Mouse (Mus musculus) thymus, postnatal 36 days (tissue): ENCODE measurements around the gene B9d2.

ENCODE experiments used
- DNase-seq, 2 experiments: peaks; one replicate each; pipeline ENCODE4 v3.0.0; 2022; ENCODE audit warnings: mixed read lengths in 2 of 2

B9d2 gene

GRCm38 (mm10) chr7:25680514-25681258 is at the start of gene B9d2:
B9d2 (plus strand) TSS chr7:25680780.
- DNase-seq: peak; percentile 96 to 99

- no peak for DNase-seq
Measured at GRCm38 (mm10) chr7:25632679-25633078, 47.9 kb upstream of the B9d2 start.

- DNase-seq: peak; percentile 44 to 64
Measured at GRCm38 (mm10) chr7:25636373-25636772, 44.2 kb upstream of the B9d2 start.

GRCm38 (mm10) chr7:25637099-25637498 is 43.5 kb upstream of the B9d2 start:
- DNase-seq: no peak

- no peak for DNase-seq
Measured at GRCm38 (mm10) chr7:25639754-25640153, 40.8 kb upstream of the B9d2 start.

GRCm38 (mm10) chr7:25644136-25644535 is 36.4 kb upstream of the B9d2 start:
- DNase-seq: no peak

- DNase-seq: no peak
Measured at GRCm38 (mm10) chr7:25644631-25645030, 35.9 kb upstream of the B9d2 start.

- peak; percentile 37 to 49 for DNase-seq
Measured at GRCm38 (mm10) chr7:25645074-25645473, 35.5 kb upstream of the B9d2 start.

- peak; percentile 80 to 87 for DNase-seq
Measured at GRCm38 (mm10) chr7:25647574-25648123, 32.9 kb upstream of the B9d2 start.

- DNase-seq: no peak
Measured at GRCm38 (mm10) chr7:25649839-25650238, 30.7 kb upstream of the B9d2 start.

- peak; percentile 48 to 64 for DNase-seq
Measured at GRCm38 (mm10) chr7:25651281-25651680, 29.3 kb upstream of the B9d2 start.

- no peak for DNase-seq
Measured at GRCm38 (mm10) chr7:25652244-25652759, 28.3 kb upstream of the B9d2 start.

- DNase-seq: no peak
Measured at GRCm38 (mm10) chr7:25655601-25656428, 24.8 kb upstream of the B9d2 start.

GRCm38 (mm10) chr7:25657785-25658184 is 22.8 kb upstream of the B9d2 start:
- no peak for DNase-seq

GRCm38 (mm10) chr7:25658657-25659472 is 21.7 kb upstream of the B9d2 start, which contains the start of the genes Bckdha and Exosc5:
Bckdha (minus strand) TSS chr7:25658981.
Exosc5 (plus strand) TSS chr7:25659164.
- DNase-seq: peak; percentile 98 to 99

GRCm38 (mm10) chr7:25666381-25666780 is 14.2 kb upstream of the B9d2 start:
- no peak for DNase-seq

- no peak for DNase-seq
Measured at GRCm38 (mm10) chr7:25669158-25669557, 11.4 kb upstream of the B9d2 start.

GRCm38 (mm10) chr7:25669631-25670030 is 10.9 kb upstream of the B9d2 start:
- no peak for DNase-seq

- no peak for DNase-seq
Measured at GRCm38 (mm10) chr7:25670096-25670495, 10.5 kb upstream of the B9d2 start.

- no peak for DNase-seq
Measured at GRCm38 (mm10) chr7:25671686-25672085, 8.9 kb upstream of the B9d2 start.

- DNase-seq: no peak
Measured at GRCm38 (mm10) chr7:25672442-25672841, 8.1 kb upstream of the B9d2 start.

- no peak for DNase-seq
Measured at GRCm38 (mm10) chr7:25674297-25674696, 6.3 kb upstream of the B9d2 start.
